11 mouse cellular contexts compared by ENCODE assay signal in genomic region chr6:128003542-128003941, GRCm38 (mm10).
DNase-seq lines count a peak whose midpoint lies in the region; ATAC-seq and TF ChIP-seq lines count a peak whose summit lies in the region.
"Had no signal": no experiment of that assay in that cellular context is flagged by ENCODE, and none has a peak within 500 bp of the region (broad histone marks: within the 10 kb centered on the region; RNA-seq: fewer than 3 reads in every experiment).

No protein-coding gene starts in this region.

- H3K36me3 ChIP-seq in heart, embryonic 13.5 days = peaks cover 3% of the 10 kb centered on the region
- H3K36me3 ChIP-seq in lung, embryonic 14.5 days (ENCODE audit: insufficient read depth) = no peaks in the 10 kb centered on the region
- H3K36me3 ChIP-seq in embryonic facial prominence, embryonic 15.5 days = no peaks in the 10 kb centered on the region
- H3K36me3 ChIP-seq: midbrain, embryonic 15.5 days had no signal

- no peaks in the 10 kb centered on the region for H3K9me3 ChIP-seq in heart, embryonic 13.5 days
- H3K9me3 ChIP-seq in lung, embryonic 14.5 days (ENCODE audit: low read depth, low read length) = no peaks in the 10 kb centered on the region
- no peaks in the 10 kb centered on the region for H3K9me3 ChIP-seq in embryonic facial prominence, embryonic 15.5 days (replicated peaks)
- H3K9me3 ChIP-seq: midbrain, embryonic 15.5 days had no signal

- intact Hi-C loops in heart, postnatal 14 days (cut with DNase I) = loop anchor here (2.0 kb wide), 1 partner anchor 25 kb away; no protein-coding TSS in a partner anchor

- 44% methylated on average over 5 of the region's 5 CpGs for WGBS in heart, embryonic 13.5 days
- WGBS in lung, embryonic 14.5 days = 40% methylated on average over 5 of the region's 5 CpGs
- WGBS in lung, adult 2 months = 60% methylated on average over 5 of the region's 5 CpGs
- 45% methylated on average over 5 of the region's 5 CpGs for WGBS in embryonic facial prominence, embryonic 15.5 days

- no peak for ATAC-seq in heart, embryonic 13.5 days (ENCODE audit: extremely low read depth, insufficient number of reproducible peaks, low FRiP score, low TSS enrichment)
- peak; percentile 54 for ATAC-seq in lung, embryonic 14.5 days (ENCODE audit: insufficient read depth)
- ATAC-seq in embryonic facial prominence, embryonic 15.5 days (ENCODE audit: insufficient number of reproducible peaks, low FRiP score, low TSS enrichment, low read depth) = no peak
- ATAC-seq: liver, postnatal 0 days; midbrain, embryonic 15.5 days had no signal

- peaks cover 77% of the 10 kb centered on the region for H3K4me1 ChIP-seq in heart, embryonic 13.5 days
- H3K4me1 ChIP-seq in lung, embryonic 14.5 days (ENCODE audit: insufficient read depth) = peaks cover 11% of the 10 kb centered on the region; the same call in 1 of the 2 replicates
- peaks cover 13% of the 10 kb centered on the region for H3K4me1 ChIP-seq in lung, adult 2 months (ENCODE audit: control insufficient read depth, insufficient read depth, low read length)
- peaks cover 79% of the 10 kb centered on the region for H3K4me1 ChIP-seq in embryonic facial prominence, embryonic 15.5 days

- peak overlapping the region; percentile 68 for H3K27ac ChIP-seq in heart, embryonic 13.5 days (replicated peaks)
- H3K27ac ChIP-seq in lung, embryonic 14.5 days (ENCODE audit: low read depth) = peak overlapping the region; percentile 73
- peak overlapping the region; percentile 24; the same call in 1 of the 2 replicates for H3K27ac ChIP-seq in embryonic facial prominence, embryonic 15.5 days (replicated peaks)
- H3K27ac ChIP-seq: midbrain, embryonic 15.5 days had no signal

- no peaks in the 10 kb centered on the region for H3K27me3 ChIP-seq in heart, embryonic 13.5 days (replicated peaks)
- H3K27me3 ChIP-seq in lung, embryonic 14.5 days (ENCODE audit: insufficient read depth, low read length) = no peaks in the 10 kb centered on the region
- no peaks in the 10 kb centered on the region for H3K27me3 ChIP-seq in embryonic facial prominence, embryonic 15.5 days
- H3K27me3 ChIP-seq: midbrain, embryonic 15.5 days had no signal

- H3K4me2 ChIP-seq in heart, embryonic 13.5 days = no peak overlapping the region
- H3K4me2 ChIP-seq in lung, embryonic 14.5 days = no peak overlapping the region
- no peak overlapping the region for H3K4me2 ChIP-seq in embryonic facial prominence, embryonic 15.5 days (replicated peaks)
- H3K4me2 ChIP-seq: midbrain, embryonic 15.5 days had no signal

- no peak for DNase-seq in heart, postnatal 14 days
- peak; percentile 79 for DNase-seq in lung, embryonic 14.5 days
- DNase-seq in lung, adult 2 months = no peak
- DNase-seq in lung, postnatal 4 days = peak; percentile 46 to 79
- DNase-seq in gastrocnemius, postnatal 25 days = no peak
- DNase-seq in urinary bladder, adult 18-20 months (ENCODE audit: low spot score in 2 of 2) = no peak
- DNase-seq: liver, postnatal 0 days had no signal

- TF ChIP-seq CTCF in lung, embryonic 14.5 days (IDR thresholded peaks at IDR 0.05; ENCODE audit: low read depth) = no peak
- TF ChIP-seq CTCF in lung, adult 2 months (IDR thresholded peaks at IDR 0.05; ENCODE audit: insufficient read depth, low read length) = no peak

- H3K4me3 ChIP-seq in heart, embryonic 13.5 days = no peak overlapping the region
- no peak overlapping the region for H3K4me3 ChIP-seq in lung, embryonic 14.5 days (ENCODE audit: low read depth, low read length)
- no peak overlapping the region for H3K4me3 ChIP-seq in lung, adult 2 months (replicated peaks; ENCODE audit: extremely low read depth, low read depth, low read length)
- no peak overlapping the region for H3K4me3 ChIP-seq in embryonic facial prominence, embryonic 15.5 days (replicated peaks)
- H3K4me3 ChIP-seq: layer of hippocampus, adult 2 months; midbrain, embryonic 15.5 days had no signal

- H3K9ac ChIP-seq in heart, embryonic 13.5 days = peak overlapping the region; percentile 61
- H3K9ac ChIP-seq in lung, embryonic 14.5 days = no peak overlapping the region
- no peak overlapping the region for H3K9ac ChIP-seq in embryonic facial prominence, embryonic 15.5 days
- H3K9ac ChIP-seq: liver, postnatal 0 days; midbrain, embryonic 15.5 days had no signal

- no peak for TF ChIP-seq POLR2A in lung, adult 2 months (IDR thresholded peaks at IDR 0.05; ENCODE audit: borderline replicate concordance, extremely low read depth, low read depth, low read length)

Comparison
In these comparisons a context has a peak if more than half of its experiments do, and no peak if none do; other contexts are left out.
1. DNase-seq: peak in lung, embryonic 14.5 days (single experiment) and lung, postnatal 4 days (2 of 2); none in heart, postnatal 14 days (0 of 2), lung, adult 2 months (single experiment), gastrocnemius, postnatal 25 days (single experiment) and urinary bladder, adult 18-20 months (0 of 2).
2. Peak in every context shown above with its lines, with median percentiles within 50 percentile points of each other: H3K27ac ChIP-seq.